9 mouse cellular contexts compared by ENCODE assay signal in the genomic region with DNA sequence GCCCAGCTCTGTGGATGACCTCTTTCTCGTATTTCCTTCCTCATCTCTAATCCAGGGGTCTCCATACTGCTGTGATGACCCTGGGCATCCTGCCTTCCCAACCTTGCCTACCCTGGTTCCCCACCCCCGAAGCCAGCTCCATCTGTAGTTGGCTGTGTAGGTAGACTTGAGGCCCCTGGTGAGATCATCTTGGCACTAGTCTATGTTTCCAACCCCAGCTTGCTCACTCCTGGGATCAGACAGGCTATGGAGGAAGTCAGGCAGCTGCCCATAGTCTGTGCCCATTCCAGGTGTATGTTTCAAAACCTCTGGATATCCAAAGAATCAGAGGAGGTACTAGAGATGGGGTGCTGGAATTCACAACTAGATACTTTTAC. TPM values are rescaled to one million over a fixed set of nuclear protein-coding genes. Genes with fewer than 3 reads are reported as not detected.
DNase-seq lines count a peak whose midpoint lies in the region; ATAC-seq lines count a peak whose summit lies in the region.
"Had no signal": no experiment of that assay in that cellular context is flagged by ENCODE, and none has a peak within 500 bp of the region (broad histone marks: within the 10 kb centered on the region; RNA-seq: fewer than 3 reads in every experiment).

No protein-coding gene starts in this region.

- no peak overlapping the region for H3K4me3 ChIP-seq in forebrain, embryonic 16.5 days (replicated peaks; ENCODE audit: low read length)
- no peak overlapping the region for H3K4me3 ChIP-seq in forebrain, embryonic 12.5 days (replicated peaks)
- H3K4me3 ChIP-seq in kidney, embryonic 14.5 days (ENCODE audit: low read length), result no peak overlapping the region
- no peak overlapping the region for H3K4me3 ChIP-seq in embryonic facial prominence, embryonic 13.5 days
- H3K4me3 ChIP-seq in liver, embryonic 15.5 days (replicated peaks), result no peak overlapping the region
- H3K4me3 ChIP-seq: megakaryocyte, embryonic 14.5 days had no signal

- H3K9ac ChIP-seq in forebrain, embryonic 16.5 days (replicated peaks; ENCODE audit: low read depth, low read length), result no peak overlapping the region
- H3K9ac ChIP-seq in forebrain, embryonic 12.5 days, result no peak overlapping the region
- no peak overlapping the region for H3K9ac ChIP-seq in kidney, embryonic 14.5 days (ENCODE audit: low read depth, low read length)
- no peak overlapping the region for H3K9ac ChIP-seq in embryonic facial prominence, embryonic 13.5 days
- no peak overlapping the region for H3K9ac ChIP-seq in liver, embryonic 15.5 days

- no peak overlapping the region for H3K27ac ChIP-seq in forebrain, embryonic 16.5 days (ENCODE audit: low read length)
- no peak overlapping the region for H3K27ac ChIP-seq in forebrain, embryonic 12.5 days
- peak overlapping the region; percentile 80 for H3K27ac ChIP-seq in kidney, embryonic 14.5 days (ENCODE audit: low read depth, low read length)
- 0 out of 2 replicates have a peak overlapping the region, but pooled peaks have one; percentile 7 for H3K27ac ChIP-seq in embryonic facial prominence, embryonic 13.5 days
- peak overlapping the region; percentile 82 for H3K27ac ChIP-seq in liver, embryonic 15.5 days (replicated peaks)

- no peaks in the 10 kb centered on the region for H3K27me3 ChIP-seq in forebrain, embryonic 16.5 days (replicated peaks; ENCODE audit: control insufficient read depth, insufficient read depth, low read length)
- H3K27me3 ChIP-seq in forebrain, embryonic 12.5 days, result no peaks in the 10 kb centered on the region
- H3K27me3 ChIP-seq in kidney, embryonic 14.5 days (ENCODE audit: control insufficient read depth, insufficient read depth, low read length), result no peaks in the 10 kb centered on the region
- H3K27me3 ChIP-seq in embryonic facial prominence, embryonic 13.5 days, result no peaks in the 10 kb centered on the region
- no peaks in the 10 kb centered on the region for H3K27me3 ChIP-seq in liver, embryonic 15.5 days

- ATAC-seq in forebrain, embryonic 16.5 days, result 0 out of 2 replicates have a peak, but pooled peaks have one; percentile 23
- ATAC-seq in forebrain, embryonic 12.5 days (ENCODE audit: low FRiP score), result no peak
- ATAC-seq in kidney, embryonic 14.5 days (ENCODE audit: low FRiP score, low TSS enrichment), result no peak; the same call in 1 of the 2 replicates
- no peak for ATAC-seq in embryonic facial prominence, embryonic 13.5 days (ENCODE audit: insufficient number of reproducible peaks, insufficient read depth, low FRiP score, low TSS enrichment, low read depth)
- no peak; the same call in 1 of the 2 replicates for ATAC-seq in liver, embryonic 15.5 days (ENCODE audit: insufficient read depth)

- 48% methylated on average over 2 of the region's 2 CpGs for WGBS in forebrain, embryonic 16.5 days
- WGBS in forebrain, embryonic 12.5 days, result 65% methylated on average over 2 of the region's 2 CpGs
- 33% methylated on average over 2 of the region's 2 CpGs for WGBS in kidney, embryonic 14.5 days
- 46% methylated on average over 2 of the region's 2 CpGs for WGBS in embryonic facial prominence, embryonic 13.5 days
- 25% methylated on average over 2 of the region's 2 CpGs for WGBS in liver, embryonic 15.5 days (ENCODE audit: insufficient replicate concordance)

- no peak overlapping the region for H3K4me2 ChIP-seq in forebrain, embryonic 16.5 days (ENCODE audit: low read length)
- H3K4me2 ChIP-seq in forebrain, embryonic 12.5 days, result no peak overlapping the region
- H3K4me2 ChIP-seq in kidney, embryonic 14.5 days (replicated peaks; ENCODE audit: low read depth, low read length), result 0 out of 2 replicates have a peak overlapping the region, but pooled peaks have one; percentile 3
- peak overlapping the region; percentile 33 for H3K4me2 ChIP-seq in embryonic facial prominence, embryonic 13.5 days
- H3K4me2 ChIP-seq in liver, embryonic 15.5 days, result peak overlapping the region; percentile 32

- H3K9me3 ChIP-seq in forebrain, embryonic 16.5 days (ENCODE audit: control insufficient read depth, low read length), result no peaks in the 10 kb centered on the region
- no peaks in the 10 kb centered on the region for H3K9me3 ChIP-seq in forebrain, embryonic 12.5 days
- no peaks in the 10 kb centered on the region for H3K9me3 ChIP-seq in kidney, embryonic 14.5 days (ENCODE audit: control insufficient read depth, low read length)
- no peaks in the 10 kb centered on the region for H3K9me3 ChIP-seq in embryonic facial prominence, embryonic 13.5 days
- no peaks in the 10 kb centered on the region for H3K9me3 ChIP-seq in liver, embryonic 15.5 days (replicated peaks)
- H3K9me3 ChIP-seq: megakaryocyte, embryonic 14.5 days had no signal

- H3K4me1 ChIP-seq in forebrain, embryonic 16.5 days (replicated peaks; ENCODE audit: control insufficient read depth, insufficient read depth, low read length), result no peaks in the 10 kb centered on the region
- H3K4me1 ChIP-seq in forebrain, embryonic 12.5 days, result no peaks in the 10 kb centered on the region; the same call in 1 of the 2 replicates
- peaks cover 25% of the 10 kb centered on the region for H3K4me1 ChIP-seq in kidney, embryonic 14.5 days (ENCODE audit: control insufficient read depth, insufficient read depth, low read length)
- H3K4me1 ChIP-seq in embryonic facial prominence, embryonic 13.5 days, result peaks cover 13% of the 10 kb centered on the region
- H3K4me1 ChIP-seq in liver, embryonic 15.5 days (replicated peaks), result peaks cover 14% of the 10 kb centered on the region; the same call in 1 of the 2 replicates

- no peaks in the 10 kb centered on the region for H3K36me3 ChIP-seq in forebrain, embryonic 16.5 days (ENCODE audit: control insufficient read depth, insufficient read depth)
- H3K36me3 ChIP-seq in forebrain, embryonic 12.5 days (replicated peaks), result no peaks in the 10 kb centered on the region
- H3K36me3 ChIP-seq in kidney, embryonic 14.5 days (ENCODE audit: control insufficient read depth, insufficient read depth, low read length), result no peaks in the 10 kb centered on the region; the same call in 1 of the 2 replicates
- H3K36me3 ChIP-seq in embryonic facial prominence, embryonic 13.5 days, result no peaks in the 10 kb centered on the region
- no peaks in the 10 kb centered on the region; the same call in 1 of the 2 replicates for H3K36me3 ChIP-seq in liver, embryonic 15.5 days (replicated peaks)

- DNase-seq in kidney, postnatal 10 days, result no peak
- DNase-seq in embryo, embryonic 9.5 days (ENCODE audit: extremely low spot score), result no peak
- DNase-seq in cerebellum, postnatal 4 days (ENCODE audit: low spot score in 2 of 2), result no peak

RNA-seq across cellular contexts. Expression of gene Sardh, which starts 0.7 kb away (rescaled TPM):
- polyA plus RNA-seq in forebrain, embryonic 16.5 days (2015; fragmentation: Nextera tagmentation; extraction: Ambion mirVana), result 4.1 and 5.8 TPM in 2 replicates
- 2.6 and 5.8 TPM in 2 replicates for polyA plus RNA-seq in forebrain, embryonic 12.5 days (2016; fragmentation: Nextera tagmentation; extraction: Ambion mirVana)
- polyA plus RNA-seq in kidney, embryonic 14.5 days (2014; fragmentation: Nextera tagmentation; extraction: Ambion mirVana), result 17.6 and 29.9 TPM in 2 replicates
- 5.1 and 5.8 TPM in 2 replicates for polyA plus RNA-seq in embryonic facial prominence, embryonic 13.5 days (2015; fragmentation: Nextera tagmentation; extraction: Ambion mirVana)
- polyA plus RNA-seq in liver, embryonic 15.5 days (2015; fragmentation: Nextera tagmentation; extraction: Ambion mirVana), result 51.2 and 68.3 TPM in 2 replicates

Comparison
In these comparisons a context has a peak if more than half of its experiments do, and no peak if none do; other contexts are left out.
1. H3K27ac ChIP-seq: peak in kidney, embryonic 14.5 days (single experiment), embryonic facial prominence, embryonic 13.5 days (single experiment) and liver, embryonic 15.5 days (single experiment); none in forebrain, embryonic 16.5 days (single experiment) and forebrain, embryonic 12.5 days (single experiment).
2. H3K4me2 ChIP-seq: peak in kidney, embryonic 14.5 days (single experiment), embryonic facial prominence, embryonic 13.5 days (single experiment) and liver, embryonic 15.5 days (single experiment); none in forebrain, embryonic 16.5 days (single experiment) and forebrain, embryonic 12.5 days (single experiment).